Mouse (Mus musculus) embryonic facial prominence, embryonic 14.5 days (tissue): Measurements from ENCODE around the gene Gm8251. TPM values are rescaled to one million over a fixed set of nuclear protein-coding genes. Genes with fewer than 3 reads are reported as not detected.

Experiments used
- polyA plus RNA-seq: library from polyadenylated mRNA; unstranded; fragments of >200 nt; fragmentation: Nextera tagmentation; extraction: Ambion mirVana; gene quantifications from 2 replicates; pipeline ENCODE4 v1.2.1, GENCODE M21; 2014

Gm8251 gene
- polyA plus RNA-seq, 1 experiment from 2014 or later: 0.11 TPM

Other genes with a start within 250 kb of the Gm8251 start
- gene Uxs1, start 234.1 kb downstream of the Gm8251 start, polyA plus RNA-seq: 32.7 and 33.6 TPM in 2 replicates
- 50.6 and 52.8 TPM in 2 replicates for gene Tpp2, start 128.3 kb downstream of the Gm8251 start, polyA plus RNA-seq
- gene Mettl21c, start 41.9 kb downstream of the Gm8251 start, polyA plus RNA-seq: 1.2 and 2.4 TPM in 2 replicates
- gene Tex30, start 40.5 kb upstream of the Gm8251 start, polyA plus RNA-seq: 61.2 and 66.0 TPM in 2 replicates
- 63.6 and 72.6 TPM in 2 replicates for gene Kdelc1, start 56.9 kb upstream of the Gm8251 start, polyA plus RNA-seq
- 19.6 and 20.9 TPM in 2 replicates for gene Bivm, start 57.0 kb upstream of the Gm8251 start, polyA plus RNA-seq
- 22.1 and 22.4 TPM in 2 replicates for gene Ercc5, start 85.8 kb upstream of the Gm8251 start, polyA plus RNA-seq
- gene Mettl21e, start 157.0 kb upstream of the Gm8251 start, polyA plus RNA-seq: 0.38 and 1.8 TPM in 2 replicates